Mouse (Mus musculus) midbrain, embryonic 14.5 days (tissue): ENCODE results near the gene Ccr7. TPM values are rescaled to one million over a fixed set of nuclear protein-coding genes. Genes with fewer than 3 reads are reported as not detected.

ENCODE experiments used
- ATAC-seq: fragments of 200-750 bp; cut with Nextera tagmentation; 2 replicates; pipeline ENCODE4 v1.8.0; 2017; ENCODE audit warnings: moderate number of reproducible peaks, moderate library complexity; ENCODE audit not compliant: low FRiP score, low TSS enrichment
- DNase-seq: peaks from one replicate; pipeline ENCODE4 v3.0.0-alpha.2; 2015
- H3K27ac ChIP-seq: fragments of 300-500 bp; sonication (generic); replicated peaks from 2 replicates; pipeline ENCODE4 v1.5.1; 2014; ENCODE audit warnings: mild to moderate bottlenecking, low read depth, low read length, moderate library complexity
- H3K27me3 ChIP-seq: fragments of 300-500 bp; sonication (generic); 2 replicates; pipeline ENCODE4 v1.6.1; 2014; ENCODE audit warnings: low read length, control low read depth, mixed read lengths; ENCODE audit not compliant: control insufficient read depth, insufficient read depth
- H3K36me3 ChIP-seq: fragments of 300-500 bp; sonication (generic); 2 replicates; pipeline ENCODE4 v1.6.1; 2014; ENCODE audit warnings: low read length, control low read depth; ENCODE audit not compliant: control insufficient read depth, insufficient read depth
- H3K4me1 ChIP-seq: fragments of 300-500 bp; sonication (generic); 2 replicates; pipeline ENCODE4 v1.6.1; 2014; ENCODE audit warnings: mild to moderate bottlenecking, antibody characterized with exemption, low read length, control low read depth; ENCODE audit not compliant: control insufficient read depth, insufficient read depth
- H3K4me2 ChIP-seq: fragments of 300-500 bp; sonication (generic); 2 replicates; pipeline ENCODE4 v1.6.1; 2014; ENCODE audit warnings: mild to moderate bottlenecking, low read length, moderate library complexity
- H3K4me3 ChIP-seq: fragments of 300-500 bp; sonication (generic); replicated peaks from 2 replicates; pipeline ENCODE4 v1.5.1; 2014; ENCODE audit warnings: low read depth, low read length
- H3K9ac ChIP-seq: fragments of 300-500 bp; sonication (generic); replicated peaks from 2 replicates; pipeline ENCODE4 v1.6.1; 2014; ENCODE audit warnings: mild to moderate bottlenecking, low read length, moderate library complexity
- H3K9me3 ChIP-seq: fragments of 300-500 bp; sonication (generic); 2 replicates; pipeline ENCODE4 v1.6.1; 2016; ENCODE audit warnings: low read length, control low read depth, mixed read lengths; ENCODE audit not compliant: control insufficient read depth
- WGBS: fragments of 180-500 bp; shearing (Covaris S2); extraction: QIAGEN DNeasy Blood & Tissue Kit; methylation state at CpG from one replicate; pipeline ENCODE4 v1.1.7; 2014; 5-methylcytosine and 5-hydroxymethylcytosine counted together
- polyA plus RNA-seq: library from polyadenylated mRNA; unstranded; fragments of >200 nt; fragmentation: Nextera tagmentation; extraction: Ambion mirVana; gene quantifications from 2 replicates; pipeline ENCODE4 v1.2.1, GENCODE M21; 2014

The Ccr7 gene
- polyA plus RNA-seq, 1 experiment from 2014 or later: 0.45 TPM

GRCm38 (mm10) chr11:99144456-99144855 lies 10.4 kb downstream of the Ccr7 start:
- H3K27me3 ChIP-seq: no peaks in the 10 kb centered on the region
- no peak overlapping the region for H3K4me3 ChIP-seq
- no peaks in the 10 kb centered on the region for H3K36me3 ChIP-seq
- H3K9me3 ChIP-seq: no peaks in the 10 kb centered on the region
- no peak for DNase-seq
- WGBS: 79% methylated on average over 5 of the region's 5 CpGs
- H3K9ac ChIP-seq: no peak overlapping the region
- H3K27ac ChIP-seq: no peak overlapping the region
- peaks cover 15% of the 10 kb centered on the region; the same call in 1 of the 2 replicates for H3K4me1 ChIP-seq
- no peak overlapping the region for H3K4me2 ChIP-seq
- ATAC-seq: no peak

GRCm38 (mm10) chr11:99143123-99144082 lies 11.5 kb downstream of the Ccr7 start:
- no peak overlapping the region for H3K4me3 ChIP-seq
- no peak overlapping the region for H3K9ac ChIP-seq
- no peaks in the 10 kb centered on the region for H3K27me3 ChIP-seq
- no peaks in the 10 kb centered on the region for H3K36me3 ChIP-seq
- no peak overlapping the region for H3K4me2 ChIP-seq
- H3K4me1 ChIP-seq: peaks cover 8% of the 10 kb centered on the region; the same call in 1 of the 2 replicates
- DNase-seq: no peak
- ATAC-seq: no peak
- 86% methylated on average over 16 of the region's 16 CpGs for WGBS
- H3K27ac ChIP-seq: no peak overlapping the region
- no peaks in the 10 kb centered on the region for H3K9me3 ChIP-seq

GRCm38 (mm10) chr11:99142493-99143095 lies 12.3 kb downstream of the Ccr7 start:
- no peak for ATAC-seq
- no peak overlapping the region for H3K9ac ChIP-seq
- H3K4me3 ChIP-seq: no peak overlapping the region
- no peaks in the 10 kb centered on the region for H3K9me3 ChIP-seq
- no peak overlapping the region for H3K27ac ChIP-seq
- no peak overlapping the region for H3K4me2 ChIP-seq
- WGBS: 42% methylated on average over 18 of the region's 18 CpGs
- H3K36me3 ChIP-seq: no peaks in the 10 kb centered on the region
- H3K4me1 ChIP-seq: peaks cover 5% of the 10 kb centered on the region; the same call in 1 of the 2 replicates
- peak; percentile 27 for DNase-seq
- H3K27me3 ChIP-seq: no peaks in the 10 kb centered on the region

- Histone ChIP-seq H3K4me1 (no peaks in the 10 kb centered on the region), H3K27me3 (no peaks in the 10 kb centered on the region), H3K27ac (no peak overlapping the region), H3K4me2 (no peak overlapping the region), H3K9me3 (no peaks in the 10 kb centered on the region), H3K9ac (no peak overlapping the region), H3K36me3 (no peaks in the 10 kb centered on the region), H3K4me3 (no peak overlapping the region)
- ATAC-seq: no peak
- no peak for DNase-seq
- 89% methylated on average over 6 of the region's 6 CpGs for WGBS
These were observed 12.8 kb downstream of the Ccr7 start for GRCm38 (mm10) chr11:99142046-99142445.

- no peaks in the 10 kb centered on the region for H3K4me1 ChIP-seq
- no peak overlapping the region for H3K9ac ChIP-seq
- no peak overlapping the region for H3K4me2 ChIP-seq
- H3K4me3 ChIP-seq: no peak overlapping the region
- H3K27ac ChIP-seq: no peak overlapping the region
- H3K36me3 ChIP-seq: no peaks in the 10 kb centered on the region
- DNase-seq (no peak), ATAC-seq (no peak)
- no peaks in the 10 kb centered on the region for H3K9me3 ChIP-seq
- H3K27me3 ChIP-seq: no peaks in the 10 kb centered on the region
- WGBS: 76% methylated on average over 7 of the region's 7 CpGs
These were observed 13.3 kb downstream of the Ccr7 start for GRCm38 (mm10) chr11:99141600-99141999.

GRCm38 (mm10) chr11:99138976-99139375 lies 15.9 kb downstream of the Ccr7 start:
- Histone ChIP-seq H3K9me3 (no peaks in the 10 kb centered on the region), H3K27ac (no peak overlapping the region), H3K4me3 (no peak overlapping the region), H3K27me3 (no peaks in the 10 kb centered on the region), H3K9ac (no peak overlapping the region), H3K4me2 (no peak overlapping the region), H3K36me3 (no peaks in the 10 kb centered on the region), H3K4me1 (no peaks in the 10 kb centered on the region)
- WGBS: 89% methylated on average over 9 of the region's 9 CpGs
- ATAC-seq: no peak
- DNase-seq: no peak

- ATAC-seq (no peak), DNase-seq (no peak)
- no peak overlapping the region for H3K9ac ChIP-seq
- no peaks in the 10 kb centered on the region for H3K27me3 ChIP-seq
- no peak overlapping the region for H3K27ac ChIP-seq
- no peak overlapping the region for H3K4me2 ChIP-seq
- no peaks in the 10 kb centered on the region for H3K9me3 ChIP-seq
- peaks cover 2% of the 10 kb centered on the region for H3K4me1 ChIP-seq
- no peaks in the 10 kb centered on the region for H3K36me3 ChIP-seq
- H3K4me3 ChIP-seq: no peak overlapping the region
- WGBS: 78% methylated on average over 4 of the region's 4 CpGs
These were observed 17.5 kb downstream of the Ccr7 start for GRCm38 (mm10) chr11:99137385-99137784.

GRCm38 (mm10) chr11:99136961-99137360 lies 17.9 kb downstream of the Ccr7 start:
- no peak for DNase-seq
- WGBS: 68% methylated on average over 4 of the region's 4 CpGs
- Histone ChIP-seq H3K36me3 (no peaks in the 10 kb centered on the region), H3K27me3 (no peaks in the 10 kb centered on the region), H3K4me1 (peaks cover 6% of the 10 kb centered on the region), H3K4me2 (no peak overlapping the region), H3K27ac (no peak overlapping the region), H3K9me3 (no peaks in the 10 kb centered on the region), H3K9ac (no peak overlapping the region), H3K4me3 (no peak overlapping the region)
- ATAC-seq: no peak
